Mouse (Mus musculus): ENCODE data around the gene Zfx.

GRCm38 (mm10) chrX:94138256-94138655, 14.8 kb upstream of the Zfx start:
- TF ChIP-seq CTCF (IDR thresholded peaks at IDR 0.05; ENCODE audit: extremely low read depth, insufficient read depth, insufficient read length, insufficient replicate concordance) = no peak
- TF ChIP-seq POLR2A (IDR thresholded peaks at IDR 0.05; ENCODE audit: low read depth, low read length) = no peak
